Mouse (Mus musculus) ES-E14 (cell line): ENCODE results near the gene Pou2af1. TPM values are rescaled to one million over a fixed set of nuclear protein-coding genes. Genes with fewer than 3 reads are reported as not detected.

Experiments
- DNase-seq: peaks from one replicate; pipeline ENCODE4 v3.0.0-alpha.2; 2013; ENCODE audit warnings: low read depth, low spot score
- H3K27ac ChIP-seq: 2 replicates; pipeline ENCODE4 v1.5.1; 2012; ENCODE audit warnings: low read depth, mild to moderate bottlenecking, low read length, moderate library complexity, mixed read lengths; ENCODE audit not compliant: poor library complexity, insufficient read depth, severe bottlenecking
- H3K36me3 ChIP-seq: 2 replicates; pipeline ENCODE4 v1.6.1; 2012; ENCODE audit warnings: mild to moderate bottlenecking, low read length, moderate library complexity, mixed read lengths; ENCODE audit not compliant: control insufficient read depth, poor library complexity, insufficient read depth, severe bottlenecking
- H3K4me1 ChIP-seq, 2 experiments: fragments of 150-350 bp in 1 of 2; sonication (generic) in 1 of 2; 2 replicates each; pipeline ENCODE4 v1.6.1; 2012; ENCODE audit warnings: low read length in 2 of 2, mild to moderate bottlenecking in 1 of 2, mixed read lengths in 1 of 2; ENCODE audit not compliant: control insufficient read depth in 2 of 2, insufficient read depth in 2 of 2, poor library complexity in 1 of 2
- H3K4me3 ChIP-seq, 2 experiments: fragments of 150-350 bp in 1 of 2; sonication (generic) in 1 of 2; 2 replicates each; pipeline ENCODE4 v1.5.1; 2012; ENCODE audit warnings: low read length in 2 of 2, low read depth in 1 of 2, mild to moderate bottlenecking in 1 of 2, mixed read lengths in 1 of 2; ENCODE audit not compliant: insufficient read depth in 1 of 2, poor library complexity in 1 of 2, severe bottlenecking in 1 of 2
- H3K9ac ChIP-seq: 2 replicates; pipeline ENCODE4 v1.6.1; 2012; ENCODE audit warnings: low read depth, mild to moderate bottlenecking, low read length, mixed read lengths; ENCODE audit not compliant: poor library complexity, insufficient read depth, severe bottlenecking
- H3K9me3 ChIP-seq: fragments of 150-350 bp; sonication (generic); 2 replicates; pipeline ENCODE4 v1.6.1; 2012; ENCODE audit warnings: low read depth, mild to moderate bottlenecking, low read length; ENCODE audit not compliant: control insufficient read depth, insufficient read depth
- CHD2 ChIP-seq: IDR thresholded peaks from 2 replicates; pipeline ENCODE4 v1.6.1; 2014; ENCODE audit warnings: mild to moderate bottlenecking, low read depth, low read length, inconsistent platforms
- HCFC1 ChIP-seq: IDR thresholded peaks from 2 replicates; pipeline ENCODE4 v1.6.1; 2012; ENCODE audit warnings: low read length, inconsistent platforms, borderline replicate concordance; ENCODE audit not compliant: insufficient read depth
- MAFK ChIP-seq: IDR thresholded peaks from 2 replicates; pipeline ENCODE4 v1.6.1; 2014; ENCODE audit warnings: mild to moderate bottlenecking, low read depth, low read length, inconsistent platforms; ENCODE audit not compliant: insufficient read depth
- ZC3H11A ChIP-seq: IDR thresholded peaks from 2 replicates; pipeline ENCODE4 v1.6.1; 2012; ENCODE audit warnings: low read depth, mild to moderate bottlenecking, inconsistent platforms, low read length, borderline replicate concordance
- ZNF384 ChIP-seq: IDR thresholded peaks from 2 replicates; pipeline ENCODE4 v1.6.1; 2012; ENCODE audit warnings: low read depth, low read length, inconsistent platforms
- in situ Hi-C, 2 experiments: fragments of 600-800 bp; cut with MboI; formaldehyde crosslinking; loops; one replicate each; pipeline ENCODE4 v1.15.1; 2025; ENCODE audit warnings: low sequenced_read_pairs in 2 of 2, inconsistent platforms in 1 of 2; ENCODE audit not compliant: unreplicated experiment in 2 of 2
- total RNA-seq: library from RNA; depleted of rRNA; stranded (reverse); fragments of 300-350 nt; gene quantifications from 2 replicates; pipeline ENCODE4 v1.2.3, GENCODE M21; 2012

Gene Pou2af1
- total RNA-seq, 1 experiment: 0.49 TPM

DNA sequence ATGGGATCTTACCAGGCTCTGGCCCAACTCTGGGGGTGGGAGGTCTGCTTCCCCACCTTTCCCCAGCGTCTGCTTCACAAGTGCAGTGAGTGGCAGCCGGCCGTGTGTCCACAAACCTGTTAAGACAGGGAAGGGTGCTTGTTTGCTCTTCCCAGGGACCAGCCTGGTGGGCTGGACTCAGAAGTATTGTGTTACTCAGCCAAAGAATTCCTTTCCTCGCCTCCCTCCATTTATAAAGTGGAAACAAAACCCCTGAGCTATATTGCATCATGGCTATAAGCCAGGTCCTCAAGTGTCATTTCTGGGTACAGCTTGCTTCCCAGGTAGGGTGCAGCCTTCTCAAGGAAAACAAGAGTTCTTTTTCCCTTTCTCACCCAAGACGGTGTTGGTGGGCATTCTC is 44.8 kb upstream of the Pou2af1 start:
- TF ChIP-seq CHD2: no peak
- TF ChIP-seq HCFC1: no peak
- no peak for TF ChIP-seq ZNF384
- no peak for TF ChIP-seq MAFK
- TF ChIP-seq ZC3H11A: no peak
- H3K4me3 ChIP-seq: no peak overlapping the region
- H3K4me1 ChIP-seq: no peaks in the 10 kb centered on the region
- in situ Hi-C loops: no loop called here
- no peak overlapping the region for H3K9ac ChIP-seq
- H3K9me3 ChIP-seq: no peaks in the 10 kb centered on the region
- no peaks in the 10 kb centered on the region for H3K36me3 ChIP-seq
- H3K27ac ChIP-seq: no peak overlapping the region
- DNase-seq: no peak

DNA sequence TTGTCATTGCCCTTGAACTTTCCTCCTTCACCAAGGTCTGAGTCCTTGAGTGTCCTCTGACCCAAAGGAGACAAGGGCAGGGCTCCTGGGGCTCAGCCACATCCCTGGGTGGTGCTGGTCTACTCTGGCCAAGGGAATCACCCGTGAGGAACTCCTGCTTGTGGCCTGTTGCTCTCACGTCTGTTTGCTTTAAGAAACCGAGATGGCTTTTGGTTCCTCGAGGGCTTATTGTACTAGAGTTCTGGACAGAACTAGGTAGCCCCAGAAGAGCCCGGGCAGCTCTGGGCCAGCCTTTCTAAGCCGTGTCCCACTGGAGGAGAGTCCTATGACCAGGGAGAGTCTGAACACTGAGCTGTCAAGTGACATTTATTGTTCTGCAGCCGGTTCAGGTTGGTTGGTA is 44.4 kb upstream of the Pou2af1 start:
- no peak for DNase-seq
- TF ChIP-seq ZNF384: no peak
- no peak for TF ChIP-seq ZC3H11A
- TF ChIP-seq MAFK: no peak
- TF ChIP-seq CHD2: no peak
- no peak for TF ChIP-seq HCFC1
- Histone ChIP-seq H3K9me3 (no peaks in the 10 kb centered on the region), H3K27ac (no peak overlapping the region), H3K36me3 (no peaks in the 10 kb centered on the region), H3K4me3 (no peak overlapping the region), H3K9ac (no peak overlapping the region), H3K4me1 (no peaks in the 10 kb centered on the region)
- in situ Hi-C loops: no loop called here

DNA sequence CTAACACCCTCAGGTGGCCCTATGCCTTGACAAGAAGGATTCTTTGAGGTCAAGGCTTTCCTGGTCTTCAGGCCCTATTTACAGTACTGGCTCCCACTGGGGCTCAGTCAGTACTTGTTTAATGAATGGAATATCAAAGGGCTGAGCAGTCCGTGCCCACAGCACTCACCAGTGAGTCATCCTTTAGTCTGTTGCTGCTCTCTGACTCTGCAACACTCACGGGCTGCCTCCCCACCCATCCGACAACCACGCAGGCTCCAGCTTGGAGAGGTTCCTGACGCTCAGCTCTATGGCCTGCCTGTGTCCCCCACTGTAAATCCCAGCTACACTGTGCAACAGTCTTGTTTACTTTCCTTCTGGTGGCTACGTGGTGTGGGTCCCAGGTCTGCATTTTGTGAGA is 43.2 kb upstream of the Pou2af1 start:
- H3K27ac ChIP-seq: no peak overlapping the region
- H3K4me3 ChIP-seq: no peak overlapping the region
- DNase-seq: no peak
- no peaks in the 10 kb centered on the region for H3K36me3 ChIP-seq
- in situ Hi-C loops: loop anchor here in 1 of 2 experiments (10.0 kb wide), 1 partner anchor 125 kb away; no protein-coding TSS in a partner anchor
- no peak overlapping the region for H3K9ac ChIP-seq
- H3K9me3 ChIP-seq: no peaks in the 10 kb centered on the region
- H3K4me1 ChIP-seq: no peaks in the 10 kb centered on the region
- TF ChIP-seq ZC3H11A (no peak), CHD2 (no peak), MAFK (no peak)

DNA sequence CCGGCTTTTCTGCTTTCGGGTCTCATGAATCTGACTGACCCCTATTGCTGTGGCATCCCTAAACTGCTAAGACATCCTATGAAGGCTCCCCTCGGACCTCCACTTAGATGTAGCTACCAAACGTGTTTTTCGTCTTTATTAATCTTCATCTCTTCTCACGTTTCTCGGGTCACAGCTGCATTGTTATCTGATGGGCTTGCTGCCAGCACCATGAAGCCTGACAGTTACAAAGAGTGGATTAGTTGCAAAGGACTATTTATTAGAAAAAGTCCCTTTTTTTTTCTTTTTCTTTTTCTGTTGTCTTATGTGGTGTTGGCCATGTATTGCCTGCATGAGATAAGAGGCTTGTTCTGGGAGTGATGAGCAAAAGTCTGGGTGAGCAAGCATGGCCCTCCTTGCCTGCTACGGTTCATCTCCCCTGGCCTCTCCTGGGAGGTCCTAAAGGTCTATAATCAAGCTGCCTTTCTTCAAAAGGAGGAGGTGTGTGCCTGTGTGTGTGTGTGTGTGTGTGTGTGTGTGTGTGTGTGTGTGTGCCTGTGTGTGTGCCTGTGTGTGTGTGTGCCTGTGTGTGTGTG is 38.5 kb upstream of the Pou2af1 start:
- H3K4me1 ChIP-seq: no peaks in the 10 kb centered on the region
- no peaks in the 10 kb centered on the region for H3K36me3 ChIP-seq
- no peak overlapping the region for H3K9ac ChIP-seq
- no peak for DNase-seq
- H3K9me3 ChIP-seq: no peaks in the 10 kb centered on the region
- in situ Hi-C loops: loop anchor here in 1 of 2 experiments (10.0 kb wide), 1 partner anchor 120 kb away; no protein-coding TSS in a partner anchor
- no peak overlapping the region for H3K27ac ChIP-seq
- no peak overlapping the region for H3K4me3 ChIP-seq
- TF ChIP-seq ZC3H11A: no peak
- TF ChIP-seq HCFC1: no peak
- no peak for TF ChIP-seq ZNF384
- no peak for TF ChIP-seq MAFK
- TF ChIP-seq CHD2: no peak
